Mouse (Mus musculus) megakaryocyte, embryonic 14.5 days (primary cell): ENCODE measurements around the gene Cry2.

Source experiments
- FLI1 ChIP-seq: IDR thresholded peaks from 2 replicates; pipeline ENCODE4 v1.6.1; 2012; ENCODE audit warnings: low read length, inconsistent platforms, mixed read lengths
- GATA1 ChIP-seq: IDR thresholded peaks from 3 replicates; pipeline ENCODE4 v1.6.1; 2012; ENCODE audit warnings: mixed read lengths, low read length, inconsistent platforms, borderline replicate concordance

DNA sequence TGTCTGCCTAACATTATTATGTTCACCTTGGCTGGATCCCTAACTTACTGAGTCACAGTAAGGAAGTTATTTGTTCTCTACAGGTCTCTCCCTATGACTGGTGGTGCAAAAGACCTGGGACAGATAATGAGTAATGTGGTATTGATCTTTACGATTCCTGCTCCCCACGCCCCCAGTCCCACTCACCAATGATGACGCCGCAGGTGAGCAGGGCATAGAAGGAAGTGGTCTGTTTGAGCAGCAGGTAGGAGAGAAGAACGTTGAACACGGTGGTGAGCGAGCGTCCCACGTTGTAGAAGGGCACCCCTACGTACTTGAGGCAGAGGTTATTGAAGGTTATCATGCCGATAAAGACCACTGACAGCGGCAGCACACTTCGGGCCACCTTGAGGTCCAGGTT is 24.6 kb upstream of the Cry2 start:
- TF ChIP-seq GATA1 (no peak), FLI1 (no peak)
